Mouse (Mus musculus) erythroblast, embryonic 14.5 days (primary cell): ENCODE data around the gene Rap1b. TPM values are rescaled to one million over a fixed set of nuclear protein-coding genes. Genes with fewer than 3 reads are reported as not detected.

Source experiments
- H3K27me3 ChIP-seq: 2 replicates; pipeline ENCODE4 v1.6.1; 2012; ENCODE audit warnings: inconsistent platforms; ENCODE audit not compliant: control insufficient read depth
- H3K36me3 ChIP-seq: 2 replicates; pipeline ENCODE4 v1.6.1; 2012; ENCODE audit warnings: mild to moderate bottlenecking, inconsistent platforms; ENCODE audit not compliant: control insufficient read depth
- H3K4me1 ChIP-seq: 2 replicates; pipeline ENCODE4 v1.6.1; 2012; ENCODE audit warnings: inconsistent platforms; ENCODE audit not compliant: control insufficient read depth
- H3K4me3 ChIP-seq: replicated peaks from 2 replicates; pipeline ENCODE3; 2012; ENCODE audit warnings: moderate library complexity, mild to moderate bottlenecking, inconsistent platforms
- H3K9me3 ChIP-seq: 2 replicates; pipeline ENCODE4 v1.6.1; 2012; ENCODE audit warnings: low read length, inconsistent platforms, mixed read lengths; ENCODE audit not compliant: control insufficient read depth
- GATA1 ChIP-seq: IDR thresholded peaks from 2 replicates; pipeline ENCODE4 v1.6.1; 2012; ENCODE audit warnings: low read length, inconsistent platforms, mixed read lengths
- TAL1 ChIP-seq: IDR thresholded peaks from 3 replicates; pipeline ENCODE4 v1.6.1; 2012; ENCODE audit warnings: low read length, inconsistent platforms, mixed read lengths
- polyA plus RNA-seq: library from polyadenylated mRNA; stranded (reverse); fragments of >175 nt; gene quantifications from 2 replicates; pipeline ENCODE4 v1.2.3, GENCODE M21; 2012

Gene Rap1b
- polyA plus RNA-seq, 1 experiment = 1.3 TPM

GRCm38 (mm10) chr10:117846260-117846632 lies 411 bp upstream of the Rap1b start:
- H3K9me3 ChIP-seq = no peaks in the 10 kb centered on the region
- H3K27me3 ChIP-seq = peaks cover 27% of the 10 kb centered on the region
- H3K4me3 ChIP-seq = peak overlapping the region; percentile 87
- no peaks in the 10 kb centered on the region for H3K36me3 ChIP-seq
- no peak for TF ChIP-seq TAL1
- H3K4me1 ChIP-seq = peaks cover 24% of the 10 kb centered on the region

GRCm38 (mm10) chr10:117844782-117845596 lies 846 bp downstream of the Rap1b start:
- TF ChIP-seq TAL1 (no peak), GATA1 (no peak)
- Histone ChIP-seq H3K4me1 (peaks cover 27% of the 10 kb centered on the region), H3K27me3 (peaks cover 25% of the 10 kb centered on the region), H3K4me3 (peak overlapping the region; percentile 87), H3K9me3 (no peaks in the 10 kb centered on the region), H3K36me3 (no peaks in the 10 kb centered on the region)

- peak overlapping the region; percentile 87 for H3K4me3 ChIP-seq
- peaks cover 25% of the 10 kb centered on the region for H3K27me3 ChIP-seq
- TF ChIP-seq TAL1 = no peak
- TF ChIP-seq GATA1 = no peak
- H3K9me3 ChIP-seq = no peaks in the 10 kb centered on the region
- peaks cover 30% of the 10 kb centered on the region for H3K4me1 ChIP-seq
- H3K36me3 ChIP-seq = no peaks in the 10 kb centered on the region
Measured at GRCm38 (mm10) chr10:117844279-117844678, 1.6 kb downstream of the Rap1b start.

- Histone ChIP-seq H3K27me3 (peaks cover 24% of the 10 kb centered on the region), H3K4me3 (peak overlapping the region; percentile 87), H3K9me3 (no peaks in the 10 kb centered on the region), H3K36me3 (peaks cover 4% of the 10 kb centered on the region), H3K4me1 (peaks cover 34% of the 10 kb centered on the region)
- no peak for TF ChIP-seq TAL1
Measured at GRCm38 (mm10) chr10:117843690-117844089, 2.1 kb downstream of the Rap1b start.

GRCm38 (mm10) chr10:117841765-117842164 lies 4.1 kb downstream of the Rap1b start:
- H3K27me3 ChIP-seq = peaks cover 6% of the 10 kb centered on the region
- H3K4me1 ChIP-seq = peaks cover 37% of the 10 kb centered on the region
- H3K36me3 ChIP-seq = peaks cover 4% of the 10 kb centered on the region
- no peak overlapping the region for H3K4me3 ChIP-seq
- TF ChIP-seq TAL1 (no peak), GATA1 (no peak)
- no peaks in the 10 kb centered on the region for H3K9me3 ChIP-seq

GRCm38 (mm10) chr10:117840431-117840995 lies 5.3 kb downstream of the Rap1b start:
- peaks cover 4% of the 10 kb centered on the region for H3K36me3 ChIP-seq
- H3K4me3 ChIP-seq = no peak overlapping the region

GRCm38 (mm10) chr10:117839737-117840136 lies 6.1 kb downstream of the Rap1b start:
- H3K4me3 ChIP-seq = no peak overlapping the region
- TF ChIP-seq GATA1 = no peak
- no peak for TF ChIP-seq TAL1

More at GRCm38 (mm10) chr10:117840431-117840995, 5.3 kb downstream of the Rap1b start:
- Histone ChIP-seq H3K27me3 (no peaks in the 10 kb centered on the region), H3K9me3 (no peaks in the 10 kb centered on the region), H3K4me1 (peaks cover 34% of the 10 kb centered on the region)
- TF ChIP-seq GATA1 = no peak
- TF ChIP-seq TAL1 = no peak

DNA sequence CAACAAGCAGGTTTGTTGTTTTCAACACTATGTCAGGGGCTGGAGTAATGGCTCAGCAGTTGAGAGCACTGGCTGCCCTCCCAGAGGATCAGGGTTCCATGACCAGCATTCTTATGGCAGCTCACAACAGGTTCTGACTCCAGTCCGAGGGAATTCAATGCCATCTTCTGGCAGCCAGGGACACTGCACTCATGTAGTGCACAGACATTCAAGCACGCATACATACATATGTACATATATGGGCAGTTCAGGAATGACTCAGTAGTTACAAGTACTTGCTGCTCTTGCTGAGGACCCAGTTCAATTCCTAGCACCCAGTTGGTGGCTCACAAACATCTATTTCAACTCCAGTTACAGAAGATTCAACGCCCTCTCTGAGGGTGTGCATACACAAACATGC lies 6.9 kb downstream of the Rap1b start:
- Histone ChIP-seq H3K4me1 (peaks cover 29% of the 10 kb centered on the region), H3K36me3 (peaks cover 6% of the 10 kb centered on the region), H3K4me3 (no peak overlapping the region), H3K27me3 (no peaks in the 10 kb centered on the region), H3K9me3 (no peaks in the 10 kb centered on the region)
- TF ChIP-seq TAL1 (no peak), GATA1 (no peak)

More at GRCm38 (mm10) chr10:117839737-117840136, 6.1 kb downstream of the Rap1b start:
- peaks cover 6% of the 10 kb centered on the region for H3K36me3 ChIP-seq
- H3K4me1 ChIP-seq = peaks cover 36% of the 10 kb centered on the region
- no peaks in the 10 kb centered on the region for H3K27me3 ChIP-seq
- H3K9me3 ChIP-seq = no peaks in the 10 kb centered on the region

- H3K27me3 ChIP-seq = no peaks in the 10 kb centered on the region
- no peaks in the 10 kb centered on the region for H3K9me3 ChIP-seq
- TF ChIP-seq GATA1 (no peak), TAL1 (no peak)
- H3K4me1 ChIP-seq = peaks cover 33% of the 10 kb centered on the region
- H3K4me3 ChIP-seq = no peak overlapping the region
- H3K36me3 ChIP-seq = peaks cover 8% of the 10 kb centered on the region
Measured at GRCm38 (mm10) chr10:117836354-117836753, 9.5 kb downstream of the Rap1b start.
